Mouse (Mus musculus) cerebellum, postnatal 14 days (tissue): ENCODE measurements around the gene Col9a1.

Source experiments
- DNase-seq, 2 experiments: peaks; one replicate each; pipeline ENCODE4 v3.0.0; 2021; ENCODE audit warnings: mixed read lengths in 2 of 2

Col9a1 gene

GRCm38 (mm10) chr1:24177224-24177851 is at the start of gene Col9a1:
Gene Col9a1 (plus strand): TSS chr1:24177610.
- no peak for DNase-seq

GRCm38 (mm10) chr1:24127866-24128265 is 49.5 kb upstream of the Col9a1 start:
- DNase-seq = no peak

- DNase-seq = peak; percentile 9 to 13
Measured at GRCm38 (mm10) chr1:24133853-24134252, 43.6 kb upstream of the Col9a1 start.

DNA sequence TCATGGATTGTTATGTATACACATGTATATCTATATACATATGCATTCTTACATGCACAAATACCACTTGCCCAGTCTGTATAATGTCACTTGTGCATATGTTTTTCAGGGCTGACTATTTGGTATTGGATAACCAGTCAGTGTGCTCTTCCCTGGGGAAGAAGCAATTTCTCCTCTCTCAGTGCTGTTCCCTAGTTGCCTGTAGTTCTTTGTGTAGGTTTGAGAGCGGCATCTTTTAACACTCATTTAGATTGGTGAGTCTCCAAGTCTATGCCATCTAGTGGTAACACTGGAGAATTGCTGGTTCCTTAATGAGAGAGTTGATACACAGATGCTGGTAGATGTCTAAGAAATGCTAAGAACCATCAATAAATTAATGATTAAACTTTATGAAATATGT is 42.6 kb upstream of the Col9a1 start:
- DNase-seq = peak; percentile 12 to 43

- peak; percentile 88 to 91 for DNase-seq
Measured at GRCm38 (mm10) chr1:24137133-24137532, 40.3 kb upstream of the Col9a1 start.

DNA sequence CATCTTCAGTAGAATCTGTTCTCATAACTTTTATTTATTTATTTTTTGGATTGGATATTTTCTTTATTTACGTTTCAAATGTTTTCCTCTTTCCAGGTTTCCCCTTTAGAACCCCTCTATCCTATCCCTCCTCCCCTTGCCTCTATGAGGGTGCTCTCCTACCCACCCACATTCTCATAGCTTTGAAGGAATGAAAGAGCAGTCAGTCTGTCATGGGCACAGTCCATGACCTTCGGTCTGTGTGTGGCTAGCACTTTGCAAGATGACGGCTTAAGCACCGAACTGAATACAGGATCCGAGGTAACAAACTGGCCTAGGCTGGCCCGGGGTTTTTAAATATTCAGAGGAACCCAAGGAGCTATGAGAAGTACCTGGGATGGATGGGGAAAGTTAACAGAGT is 36.9 kb upstream of the Col9a1 start:
- DNase-seq = no peak

- DNase-seq = no peak
Measured at GRCm38 (mm10) chr1:24143504-24143903, 33.9 kb upstream of the Col9a1 start.

- DNase-seq = no peak
Measured at GRCm38 (mm10) chr1:24157751-24158150, 19.7 kb upstream of the Col9a1 start.

- no peak for DNase-seq
Measured at GRCm38 (mm10) chr1:24169410-24169809, 8.0 kb upstream of the Col9a1 start.

- DNase-seq = peak; percentile 82 to 83
Measured at GRCm38 (mm10) chr1:24171205-24171866, 6.1 kb upstream of the Col9a1 start.

DNA sequence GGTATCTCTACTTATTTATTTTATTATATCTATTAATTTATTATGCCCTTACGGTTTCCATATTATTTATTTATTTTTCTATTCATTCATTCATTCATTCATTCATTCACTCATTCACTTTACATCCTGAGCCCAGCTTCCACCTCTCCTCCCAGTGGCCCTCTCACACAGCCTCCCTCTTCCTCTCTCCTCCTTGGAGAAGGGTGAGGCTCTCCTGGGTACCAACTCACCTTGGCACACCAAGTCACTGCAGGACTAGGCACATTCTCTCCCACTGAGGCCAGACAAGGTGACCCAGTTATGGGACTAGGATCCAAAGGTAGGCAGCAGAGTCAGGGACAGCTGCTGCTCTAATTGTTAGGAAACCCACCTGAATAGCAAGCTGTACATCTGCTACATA is 5.5 kb upstream of the Col9a1 start:
- DNase-seq = peak in 1 of 2 experiments; percentile 20

GRCm38 (mm10) chr1:24172656-24173055 is 4.8 kb upstream of the Col9a1 start:
- DNase-seq = no peak

- no peak for DNase-seq
Measured at GRCm38 (mm10) chr1:24175761-24176160, 1.6 kb upstream of the Col9a1 start.

- no peak for DNase-seq
Measured at GRCm38 (mm10) chr1:24179856-24180255, 2.4 kb downstream of the Col9a1 start.

DNA sequence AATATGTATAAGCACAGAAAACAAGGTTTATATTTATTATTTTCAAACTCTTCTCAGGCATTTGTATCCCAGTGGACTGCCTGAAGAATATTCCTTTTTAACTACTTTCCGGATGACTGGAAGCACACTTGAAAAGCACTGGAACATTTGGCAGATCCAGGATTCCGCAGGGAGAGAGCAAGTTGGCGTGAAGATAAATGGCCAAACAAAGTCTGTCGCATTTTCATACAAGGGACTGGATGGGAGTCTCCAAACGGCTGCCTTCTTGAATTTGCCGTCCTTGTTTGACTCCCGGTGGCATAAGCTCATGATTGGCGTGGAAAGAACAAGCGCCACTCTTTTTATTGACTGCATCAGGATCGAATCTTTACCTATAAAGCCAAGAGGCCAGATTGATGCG is 7.6 kb downstream of the Col9a1 start:
- peak; percentile 38 to 62 for DNase-seq

GRCm38 (mm10) chr1:24186964-24187363 is 9.6 kb downstream of the Col9a1 start:
- peak; percentile 42 to 56 for DNase-seq

DNA sequence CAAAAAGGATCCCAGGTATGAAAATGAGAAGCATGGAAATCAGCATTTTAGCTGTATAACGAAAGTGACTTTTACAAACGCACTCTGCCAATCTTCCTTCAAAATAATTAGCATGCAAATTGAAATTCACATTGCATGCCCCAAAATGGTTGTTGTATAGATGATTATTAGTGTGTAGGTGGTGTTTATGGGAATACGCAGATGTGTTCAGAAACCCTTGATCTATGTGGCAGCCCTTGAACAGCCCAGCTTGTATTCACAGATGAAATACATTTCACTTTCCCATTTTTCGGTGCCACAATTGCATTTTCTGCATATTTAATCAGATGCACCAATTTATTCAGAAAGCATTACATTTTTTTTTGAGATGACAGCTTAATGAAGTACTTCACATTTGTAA is 14.3 kb downstream of the Col9a1 start:
- DNase-seq = no peak

DNA sequence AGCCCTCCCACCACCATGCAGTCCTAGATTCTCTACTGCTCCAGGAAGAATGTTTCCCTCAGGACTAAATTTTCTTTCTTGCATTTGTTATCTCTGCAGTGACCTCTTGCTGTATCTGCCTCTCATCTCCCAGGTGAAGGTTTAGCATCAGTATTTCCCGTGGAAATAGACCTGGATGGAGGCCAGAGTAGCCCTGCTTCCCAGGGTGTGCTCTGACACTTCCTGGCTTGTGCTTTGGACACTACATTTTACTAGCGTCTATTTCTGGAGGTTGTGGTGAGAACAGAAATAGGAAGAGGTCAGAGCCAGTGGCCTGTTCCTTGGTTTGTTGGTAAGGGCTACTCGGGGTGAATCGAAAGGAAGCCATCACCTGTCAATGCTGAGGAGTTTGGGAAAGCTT is 16.7 kb downstream of the Col9a1 start:
- peak; percentile 64 to 74 for DNase-seq

DNA sequence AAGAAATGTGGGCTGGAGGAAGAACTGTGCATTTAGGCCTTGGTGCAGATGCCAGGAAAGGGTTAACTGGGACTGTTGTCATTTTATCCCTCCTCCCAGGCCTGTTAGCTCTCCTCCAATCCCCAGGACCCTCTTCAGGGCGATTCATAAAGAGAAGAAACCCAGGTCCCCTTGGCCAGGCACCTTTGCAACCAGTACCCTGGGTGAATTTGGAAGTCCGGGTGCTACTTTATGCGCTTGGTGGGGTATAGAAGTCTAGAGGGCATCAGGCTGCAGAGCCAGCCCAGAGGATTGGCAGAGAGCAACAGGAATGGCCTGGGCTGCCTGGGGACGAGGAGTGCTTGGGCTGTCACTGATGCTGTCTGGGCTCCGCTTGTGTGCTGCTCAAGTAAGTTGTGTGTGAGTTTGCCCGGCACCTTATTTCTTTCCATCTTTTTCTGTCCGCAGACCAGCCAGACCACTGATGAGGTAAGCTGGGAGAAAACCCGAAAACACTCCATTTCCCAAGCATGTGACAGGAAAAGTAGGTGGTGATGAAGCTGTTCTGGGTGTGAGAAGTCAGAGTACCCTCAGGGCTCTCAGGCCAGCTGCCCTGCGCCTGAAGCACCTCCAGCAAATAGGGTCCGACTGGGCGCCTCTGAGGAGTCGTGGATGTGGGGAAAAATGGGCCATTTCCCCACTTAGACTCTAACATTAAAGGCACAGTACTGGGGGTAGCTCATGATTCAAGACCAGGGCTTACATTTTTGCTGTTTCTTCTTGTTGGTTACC is 17.8 kb downstream of the Col9a1 start:
- peak; percentile 21 to 43 for DNase-seq

DNA sequence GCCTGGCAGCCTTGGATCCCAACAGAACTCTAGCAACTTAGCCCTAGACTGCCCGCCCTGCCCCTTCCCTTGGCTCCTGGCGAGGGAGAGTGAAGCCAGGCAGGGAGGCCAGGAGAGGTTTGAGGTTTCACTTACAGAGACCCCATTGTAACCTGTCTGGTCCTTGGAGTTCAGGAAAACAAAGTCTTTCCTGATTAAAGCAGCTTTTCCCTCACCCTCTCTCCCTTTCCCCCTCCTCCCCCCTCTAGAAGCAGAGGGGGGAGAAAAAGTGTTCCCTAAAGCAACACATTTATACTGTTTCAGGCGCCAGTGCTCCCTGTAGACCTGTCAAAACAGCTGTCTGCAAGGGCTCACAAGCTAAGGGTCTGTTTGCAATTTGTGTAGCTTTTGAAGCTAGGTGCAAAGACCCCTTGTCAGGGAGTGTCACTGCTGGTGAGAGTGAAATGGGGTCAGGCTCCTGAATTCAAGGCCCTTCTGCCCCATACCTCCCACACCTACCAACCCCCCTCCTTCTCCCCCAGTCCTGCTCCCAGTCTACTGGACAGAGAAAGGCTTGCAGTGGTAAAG is 18.6 kb downstream of the Col9a1 start:
- no peak for DNase-seq

GRCm38 (mm10) chr1:24211621-24212385 is 34.4 kb downstream of the Col9a1 start:
- DNase-seq = no peak

DNA sequence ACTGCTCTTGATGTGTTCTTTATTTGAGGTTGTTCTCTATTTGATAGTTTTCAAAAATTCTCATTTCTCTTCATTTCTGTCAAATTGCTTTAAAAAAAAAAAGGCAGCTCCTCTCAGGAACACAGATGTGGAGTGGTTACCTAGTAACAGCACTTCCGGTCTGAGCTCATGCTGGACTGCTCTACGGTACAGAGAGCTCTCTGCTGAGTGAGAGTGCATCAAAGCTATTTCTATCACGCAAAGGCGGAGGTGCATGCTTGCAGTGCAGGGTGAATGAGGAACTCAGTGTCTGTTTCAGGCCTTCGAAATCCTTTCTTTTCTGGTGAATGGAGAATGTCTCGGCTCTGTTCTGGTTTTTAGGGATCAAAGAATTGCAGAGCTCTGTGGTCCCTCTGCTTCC is 41.6 kb downstream of the Col9a1 start:
- DNase-seq = no peak

GRCm38 (mm10) chr1:24222231-24222630 is 44.8 kb downstream of the Col9a1 start:
- DNase-seq = peak; percentile 51 to 53
